Mouse (Mus musculus): ENCODE measurements around the gene Disc1. TPM values are rescaled to one million over a fixed set of nuclear protein-coding genes. Genes with fewer than 3 reads are reported as not detected.

The Disc1 gene
- total RNA-seq, 2 experiments from 2014 or later: 1.4 to 1.7 TPM

Small RNA genes within 50 kb of the gene (microRNA-seq; reads per million reads assigned to microRNA genes)
- 0 reads per million in 2 experiments for gene Gm22197

Other genes starting within 250 kb of the Disc1 start
- 100 to 1,000 TPM; 177 to 188 TPM for gene Gnpat, start 191.2 kb upstream of the Disc1 start, total RNA-seq (2021)
- gene 2810004N23Rik, start 191.1 kb upstream of the Disc1 start, total RNA-seq (2021): 10 to 100 TPM; 44.3 to 48.5 TPM
- gene Exoc8, start 156.5 kb upstream of the Disc1 start, total RNA-seq (2021): 10 to 100 TPM; 18.4 to 18.7 TPM
- 10 to 100 TPM; 10.5 to 12.9 TPM for gene Sprtn, start 156.3 kb upstream of the Disc1 start, total RNA-seq (2021)
- gene Egln1, start 104.9 kb upstream of the Disc1 start, total RNA-seq (2021): 100 to 1,000 TPM; 310 to 331 TPM
- gene Tsnax, start 41.2 kb upstream of the Disc1 start, total RNA-seq (2021): 10 to 100 TPM; 68.6 to 73.4 TPM

All from heart, adult 18-20 months (tissue).